Mouse (Mus musculus) cerebellum, postnatal 36 days (tissue): ENCODE measurements around the gene Kctd2.
A peak's percentile ranks its signal among the peaks of the same experiment; 100 is the strongest.
"Not testable (repeated sequence)": the region's sequence is repeated elsewhere in the genome, so short reads cannot be mapped to it uniquely, and the experiment has no call there.

Experiments
- DNase-seq, 2 experiments: peaks; one replicate each; pipeline ENCODE4 v3.0.0; 2021 to 2022; ENCODE audit warnings: mixed read lengths in 2 of 2

Kctd2 gene

DNA sequence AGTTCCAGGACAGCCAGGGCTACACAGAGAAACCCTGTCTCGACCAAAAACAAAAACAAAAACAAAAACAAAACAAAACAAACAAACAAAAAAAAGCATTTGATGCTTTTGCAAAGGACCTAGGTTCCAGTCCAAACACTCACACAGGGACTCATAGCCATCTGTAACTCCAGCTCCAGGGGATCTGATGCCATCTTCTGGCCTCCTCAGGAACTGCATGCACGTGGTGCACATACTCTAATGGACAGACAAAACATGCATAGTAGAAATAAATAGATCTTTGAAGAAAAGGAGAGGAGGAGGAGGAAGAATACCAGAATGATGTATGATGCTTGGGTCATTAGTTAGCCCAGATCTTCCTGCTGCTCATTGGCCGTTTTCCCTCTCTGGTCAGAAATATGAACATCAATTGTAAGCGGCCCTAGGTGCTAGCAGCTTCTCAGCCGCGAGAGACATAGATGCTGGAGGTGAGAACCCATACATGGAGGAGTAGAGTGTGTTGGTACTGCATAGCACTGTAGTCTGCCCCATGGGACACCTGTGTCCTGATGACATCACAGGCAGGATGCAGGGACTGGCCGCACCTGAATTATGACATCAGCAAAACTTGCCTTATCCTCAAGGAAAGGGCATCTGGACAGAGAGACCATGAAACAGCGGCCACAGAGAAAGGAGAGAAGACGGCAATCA is 20.1 kb downstream of the Kctd2 start, which contains the start of gene Trim80:
TSS of gene Trim80 (plus strand) at position 640 of the 690 bp plus-strand sequence.
- no peak for DNase-seq

DNA sequence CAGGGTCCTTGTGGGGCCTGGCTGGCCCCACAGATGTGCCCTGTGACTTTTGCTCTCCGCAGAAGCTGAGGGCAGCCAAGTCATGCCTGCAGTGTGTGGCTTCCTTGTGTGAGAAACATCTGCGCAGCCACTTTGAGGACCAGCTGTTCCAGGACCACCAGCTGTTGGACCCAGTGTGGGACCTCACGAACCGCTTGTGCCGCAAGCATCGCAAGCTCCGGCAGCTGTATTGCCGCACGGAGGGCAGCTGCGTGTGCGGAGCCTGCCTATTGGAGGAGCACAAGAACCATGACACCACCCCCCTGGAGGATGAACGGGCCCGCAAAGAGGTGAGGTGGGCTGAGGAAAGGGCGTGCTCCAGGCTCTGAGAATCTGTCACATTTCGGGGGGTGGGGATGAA is 21.5 kb downstream of the Kctd2 start:
- DNase-seq, result no peak

DNA sequence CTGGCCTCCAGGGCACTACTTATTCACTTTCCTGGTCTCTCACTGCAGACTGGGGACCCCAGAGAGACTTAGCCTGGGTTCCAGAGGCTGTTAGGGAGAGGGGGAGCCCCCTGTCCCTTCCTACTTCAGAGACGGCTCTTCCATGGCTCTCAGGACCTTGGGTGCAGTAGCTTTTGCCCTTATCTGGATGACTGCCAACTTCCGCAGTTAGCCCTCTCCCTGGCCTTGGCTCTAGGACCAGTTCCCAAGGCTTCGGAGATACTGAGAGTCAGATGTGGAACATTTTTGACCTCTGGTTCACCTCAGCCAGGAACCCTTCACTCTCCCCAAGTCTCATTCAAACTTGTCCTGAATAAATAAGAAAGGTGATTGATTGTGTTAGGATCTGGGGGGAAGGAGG is 27.0 kb downstream of the Kctd2 start:
- DNase-seq, result no peak

DNA sequence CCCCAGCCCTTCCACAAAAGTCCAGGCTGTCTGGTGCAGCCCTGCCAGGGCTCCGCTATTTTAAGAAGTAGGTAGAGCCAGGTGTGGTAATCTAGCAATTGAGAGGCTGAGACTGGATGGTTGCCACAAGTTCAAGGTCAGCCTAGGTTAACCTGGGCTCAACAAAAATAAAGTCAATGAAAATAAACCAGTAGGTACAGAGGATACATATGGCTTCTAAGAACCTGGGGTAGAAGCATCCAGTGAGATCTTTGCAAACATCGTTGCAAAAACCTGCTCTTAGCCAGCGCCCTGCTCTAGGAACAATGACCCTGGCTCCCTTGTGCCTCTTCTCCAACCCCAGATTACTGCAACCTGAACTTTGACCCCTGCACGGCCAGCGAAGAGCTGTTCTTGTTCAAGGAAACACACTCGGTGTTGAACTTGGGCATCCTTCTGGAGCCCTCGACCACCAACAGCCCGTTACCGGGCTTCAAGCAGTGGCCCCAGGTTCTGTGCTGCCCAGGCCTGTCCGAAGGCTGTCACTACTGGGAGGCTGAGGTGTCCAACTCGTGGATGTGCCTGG is 27.5 kb downstream of the Kctd2 start:
- no peak for DNase-seq

DNA sequence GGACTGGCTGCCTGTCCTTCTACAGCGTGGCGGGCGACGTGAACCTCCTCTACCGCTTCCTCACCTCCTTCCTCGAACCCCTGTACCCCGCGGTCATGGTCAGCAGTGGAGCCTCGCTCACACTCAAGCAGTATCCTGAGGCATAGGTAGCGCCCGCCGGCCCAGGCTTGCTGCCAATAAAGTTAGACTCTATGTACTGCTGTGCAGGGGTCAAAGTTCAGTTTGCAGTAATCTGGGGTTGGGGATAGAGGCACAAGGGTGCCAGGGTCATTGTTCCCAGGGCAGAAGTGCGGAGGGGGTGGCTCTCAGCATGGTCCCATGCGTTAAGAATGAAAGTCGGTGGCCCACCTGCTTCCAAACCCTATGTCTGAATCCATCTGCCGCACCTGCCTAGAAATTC is 28.1 kb downstream of the Kctd2 start:
- DNase-seq, result no peak

DNA sequence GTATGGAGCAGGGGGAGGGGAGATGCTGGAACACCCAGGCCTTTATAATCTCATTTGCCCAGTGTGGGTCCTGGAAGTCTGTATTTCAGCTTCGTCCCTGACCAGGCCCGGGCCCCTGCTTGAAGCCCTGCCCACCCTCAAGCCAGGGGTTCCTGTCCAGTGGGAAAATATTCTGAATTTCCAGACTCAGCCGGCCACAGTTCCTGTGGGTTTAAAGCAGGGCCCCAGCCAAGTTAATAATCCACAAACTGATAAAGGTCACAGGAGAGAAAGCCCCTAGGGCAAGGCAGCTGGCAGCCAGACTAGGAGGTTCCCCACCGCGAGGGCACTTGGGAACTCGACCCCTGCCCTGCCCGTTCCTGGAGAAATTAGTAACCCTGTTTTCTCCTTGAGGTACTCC is 29.1 kb downstream of the Kctd2 start:
- no peak for DNase-seq

DNA sequence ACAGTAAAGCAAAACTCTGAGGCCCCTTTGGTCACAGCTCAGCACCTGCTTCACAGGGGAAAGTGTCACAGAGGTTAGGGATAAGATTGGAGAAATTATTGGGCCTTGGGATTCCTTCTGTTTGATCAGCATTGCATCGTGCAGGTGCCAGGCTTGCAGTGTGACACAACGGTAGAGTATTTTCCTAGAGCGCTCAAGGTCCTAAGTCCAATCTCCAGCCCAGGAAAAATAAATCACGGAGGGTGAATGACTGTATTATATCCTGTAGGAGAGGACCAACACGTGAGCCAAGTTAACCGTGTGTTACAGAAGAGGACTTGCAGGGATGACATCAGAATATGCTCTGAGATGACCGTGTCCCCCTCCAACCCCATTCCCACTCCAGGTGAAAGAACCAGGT is 30.2 kb downstream of the Kctd2 start:
- DNase-seq, result no peak

DNA sequence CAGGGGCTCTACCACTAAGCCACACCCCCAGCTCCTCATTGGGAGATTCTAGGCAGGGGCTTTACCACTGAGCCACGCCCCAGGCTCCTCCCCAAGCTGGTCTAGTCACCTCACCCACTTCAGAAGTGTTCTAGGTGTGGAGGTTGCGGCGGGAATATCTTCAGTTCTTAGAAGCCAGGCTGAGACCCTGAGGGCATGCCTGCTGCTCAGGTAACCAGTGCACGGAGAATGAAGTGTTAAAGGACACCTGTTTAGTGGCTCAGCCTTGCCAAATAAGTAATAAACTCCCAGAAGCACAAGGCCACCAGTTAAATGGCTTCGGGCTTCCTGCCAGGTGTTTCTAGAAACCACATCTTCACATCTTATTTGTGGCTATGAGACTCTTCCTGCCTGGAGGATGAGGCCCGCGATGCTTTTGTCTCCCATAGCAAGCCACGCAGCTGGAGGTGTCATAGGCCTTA is 31.9 kb downstream of the Kctd2 start:
- no peak for DNase-seq

DNA sequence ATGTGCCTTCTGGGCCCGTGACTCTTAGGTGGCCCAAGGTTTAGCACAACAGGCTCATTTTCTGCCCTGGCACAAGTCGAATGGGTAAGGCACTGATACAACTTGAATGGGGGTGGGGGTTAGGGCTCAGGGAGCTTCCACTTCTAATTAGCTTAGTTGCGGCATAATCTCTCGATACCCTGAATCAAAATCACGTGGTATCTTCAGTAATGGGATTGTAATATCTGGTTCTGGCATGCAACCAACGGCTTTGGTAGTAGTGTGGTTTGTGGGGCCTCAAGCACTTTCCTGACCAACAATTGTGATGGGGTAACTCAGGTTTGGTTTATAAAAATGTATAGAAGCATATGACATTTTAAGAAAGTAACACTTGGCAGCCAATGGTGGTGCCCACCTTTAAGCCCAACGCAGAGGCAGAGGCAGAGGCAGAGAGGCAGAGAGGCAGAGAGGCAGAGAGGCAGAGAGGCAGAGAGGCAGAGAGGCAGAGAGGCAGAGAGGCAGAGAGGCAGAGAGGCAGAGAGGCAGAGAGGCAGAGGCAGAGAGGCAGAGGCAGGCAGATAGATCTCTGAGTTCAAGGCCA is 32.4 kb downstream of the Kctd2 start:
- no peak for DNase-seq

DNA sequence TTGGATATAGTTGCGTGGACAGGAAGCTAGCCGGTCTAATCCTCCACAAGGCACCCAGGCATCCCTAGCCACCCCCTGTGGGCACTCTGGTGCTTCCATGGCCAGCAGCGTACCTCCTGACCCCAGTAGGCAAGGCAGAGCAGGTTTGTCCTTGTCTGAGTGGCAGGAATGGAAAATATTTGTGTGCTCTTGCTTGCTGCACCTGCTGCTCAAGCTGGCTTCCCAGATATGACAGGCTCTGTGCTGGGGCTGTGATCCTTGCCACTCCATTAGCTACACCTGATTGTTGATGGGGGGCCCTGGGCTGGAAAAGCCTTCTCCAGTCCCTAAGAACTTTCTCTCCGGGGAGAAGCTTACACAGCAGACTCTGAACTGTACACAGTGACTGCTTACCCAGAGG is 33.4 kb downstream of the Kctd2 start:
- no peak for DNase-seq

DNA sequence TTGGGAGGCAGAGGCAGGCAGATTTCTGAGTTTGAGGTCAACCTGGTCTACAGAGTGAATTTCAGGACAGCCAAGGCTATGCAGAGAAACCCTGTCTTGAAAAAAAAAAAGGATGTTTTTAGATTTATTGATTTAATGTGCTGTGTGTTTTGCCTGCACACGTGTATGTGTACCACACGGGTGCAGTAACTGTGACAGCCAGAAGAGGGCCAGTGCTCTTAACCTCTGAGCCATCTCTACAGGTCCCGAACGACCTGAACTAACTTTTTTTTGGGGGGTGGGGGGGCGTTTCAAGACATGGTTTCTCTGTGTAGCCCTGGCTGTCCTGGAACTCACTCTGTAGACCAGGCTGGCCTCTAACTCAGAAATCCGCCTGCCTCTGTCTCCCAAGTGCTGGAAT is 34.9 kb downstream of the Kctd2 start:
- not testable (repeated sequence) for DNase-seq

DNA sequence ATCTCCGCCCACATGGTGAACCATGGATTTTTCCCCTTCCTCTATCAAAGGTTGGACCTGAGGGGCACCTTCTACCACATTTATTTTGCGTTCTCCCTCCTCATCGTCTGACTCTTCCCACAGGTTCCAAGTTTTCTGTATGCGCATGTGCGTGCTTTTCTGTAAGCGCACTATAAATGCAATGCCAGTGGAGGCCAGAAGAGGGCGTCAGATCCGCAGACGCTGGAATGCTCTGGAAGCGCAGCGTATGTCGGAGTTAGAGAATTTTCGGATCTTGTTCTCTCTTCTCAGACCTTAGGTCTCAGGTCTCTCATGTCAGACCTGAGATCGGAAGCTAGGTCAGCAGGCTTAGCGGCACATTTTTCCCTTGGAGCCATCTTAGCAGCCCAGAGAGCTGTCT is 35.7 kb downstream of the Kctd2 start:
- DNase-seq, result no peak

DNA sequence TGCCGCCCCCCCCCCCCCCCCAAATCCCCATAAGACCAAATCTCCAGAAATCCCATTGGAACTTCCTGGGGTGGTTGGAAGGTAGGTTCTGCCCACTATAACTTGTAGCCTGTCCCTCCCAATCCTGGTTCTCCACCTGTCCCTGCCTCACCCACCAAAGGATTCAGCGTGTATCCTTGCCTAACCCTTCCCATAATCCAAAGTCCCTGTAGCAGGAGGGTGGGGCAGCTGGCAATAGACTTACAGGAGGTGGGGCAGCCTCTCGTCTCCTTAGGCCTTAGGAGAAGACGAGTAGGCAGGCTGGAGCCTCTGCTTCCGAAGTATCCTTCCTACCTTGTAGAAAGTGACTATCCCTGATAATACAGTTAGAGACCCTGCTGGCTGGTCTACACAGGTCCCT is 36.3 kb downstream of the Kctd2 start:
- no peak for DNase-seq

DNA sequence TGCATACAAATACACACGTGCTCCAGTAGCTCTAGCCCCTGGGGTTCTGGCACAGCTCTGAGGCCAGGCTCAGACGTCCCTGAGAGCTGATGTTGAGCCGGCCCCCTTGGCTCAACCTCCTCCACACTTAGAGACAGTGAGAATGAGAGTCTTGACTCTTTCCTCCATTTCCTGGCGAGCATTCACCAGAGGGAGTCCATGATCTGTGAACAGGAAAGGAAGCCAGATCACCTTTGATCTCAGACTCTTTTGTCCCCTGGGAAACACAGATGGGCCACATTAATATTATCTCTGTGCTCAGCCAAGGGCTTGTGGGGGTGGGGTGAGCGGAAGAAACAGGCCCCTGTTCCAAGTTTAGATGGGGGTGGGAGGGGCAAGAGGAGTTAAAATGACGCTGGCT is 37.5 kb downstream of the Kctd2 start:
- DNase-seq, result no peak

DNA sequence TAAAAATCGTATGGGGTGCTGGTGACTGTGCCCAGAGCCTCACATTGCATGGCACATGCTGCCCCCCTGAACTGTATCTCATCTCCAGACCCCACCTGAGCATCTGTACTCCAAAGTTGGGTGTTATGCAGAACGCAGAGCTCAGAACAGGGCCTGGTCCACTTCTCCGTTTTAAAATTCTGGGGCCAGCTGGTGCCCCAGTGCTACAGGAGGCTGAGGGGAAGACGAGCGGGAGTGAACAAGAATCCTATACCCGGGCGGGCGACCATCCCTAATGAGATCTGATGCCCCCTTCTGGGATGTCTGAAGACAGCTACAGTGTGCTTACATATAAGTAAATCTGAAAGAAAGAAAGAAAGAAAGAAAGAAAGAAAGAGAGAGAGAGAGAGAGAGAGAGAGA is 41.0 kb downstream of the Kctd2 start:
- DNase-seq, result no peak

DNA sequence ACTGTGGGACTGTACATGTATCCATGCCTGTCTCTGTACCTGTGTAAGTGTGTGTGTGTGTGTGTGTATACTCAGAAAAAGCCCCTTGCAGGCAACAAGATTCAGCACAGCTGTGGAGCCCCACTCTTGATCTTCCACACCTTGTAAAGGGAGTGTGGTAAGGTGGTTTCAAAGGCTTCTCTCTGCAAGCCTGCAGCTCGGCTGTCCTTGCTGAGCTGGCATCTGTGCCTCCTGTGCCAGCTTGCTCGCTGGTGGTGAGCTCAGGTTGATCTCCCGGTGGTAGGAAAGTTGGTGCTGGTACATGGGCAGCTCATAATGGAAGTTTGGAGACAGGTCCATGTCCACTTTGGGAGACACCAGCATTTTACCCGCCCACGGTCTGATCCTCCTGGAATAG is 41.9 kb downstream of the Kctd2 start:
- DNase-seq, result no peak

DNA sequence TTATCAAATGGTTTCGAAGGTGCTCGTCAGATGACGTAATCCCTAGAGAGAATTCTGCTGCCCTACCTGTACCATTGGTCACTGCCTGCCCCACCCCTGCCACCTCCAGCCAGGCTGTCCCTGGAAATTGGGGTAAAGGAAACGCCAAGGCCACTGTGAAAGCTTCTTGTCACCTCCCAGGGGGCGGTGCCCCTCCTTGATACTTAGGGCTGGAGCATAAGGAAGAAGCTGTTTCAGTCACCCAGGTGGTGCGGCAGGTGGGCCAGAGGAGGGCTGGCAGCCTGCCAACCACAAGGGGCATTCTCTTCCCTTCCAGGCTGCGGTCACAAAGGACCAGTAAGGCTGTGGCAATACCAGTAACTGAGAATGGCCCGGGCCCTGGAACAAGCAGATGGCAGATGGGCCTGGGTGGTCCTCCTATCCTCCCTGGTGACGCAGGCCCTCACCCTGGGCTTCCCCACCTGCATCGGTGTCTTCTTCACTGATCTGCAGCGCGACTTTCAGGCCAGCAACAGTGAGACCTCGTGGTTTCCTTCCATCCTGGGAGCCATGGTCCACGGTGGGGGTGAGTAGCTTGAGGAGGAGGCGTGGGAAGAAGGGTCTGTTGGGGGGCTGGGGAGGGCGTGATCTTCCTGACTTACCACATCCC is 42.4 kb downstream of the Kctd2 start, which contains the start of gene Slc16a5:
TSS of gene Slc16a5 (plus strand) at position 232 of the 649 bp plus-strand sequence.
- DNase-seq, result no peak

DNA sequence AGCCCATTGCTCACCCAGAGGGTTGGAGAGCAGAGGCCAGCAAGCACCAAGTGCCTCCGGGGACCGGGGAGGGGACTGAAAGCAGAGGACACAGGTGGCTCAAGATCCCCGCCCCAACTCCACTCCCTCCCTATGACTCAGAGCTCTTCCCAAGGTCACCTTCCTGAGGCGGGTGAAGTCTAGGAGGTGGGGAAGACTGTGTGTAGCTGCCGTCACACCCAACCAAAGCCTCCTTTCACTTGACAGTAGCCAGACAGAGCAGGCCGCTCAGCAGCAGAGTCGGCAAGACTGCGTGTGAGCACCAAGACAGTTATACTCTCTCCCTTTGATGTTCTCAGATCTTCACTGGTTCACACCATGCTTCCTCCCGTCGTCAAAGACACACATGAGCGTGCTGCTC is 43.5 kb downstream of the Kctd2 start:
- no peak for DNase-seq

DNA sequence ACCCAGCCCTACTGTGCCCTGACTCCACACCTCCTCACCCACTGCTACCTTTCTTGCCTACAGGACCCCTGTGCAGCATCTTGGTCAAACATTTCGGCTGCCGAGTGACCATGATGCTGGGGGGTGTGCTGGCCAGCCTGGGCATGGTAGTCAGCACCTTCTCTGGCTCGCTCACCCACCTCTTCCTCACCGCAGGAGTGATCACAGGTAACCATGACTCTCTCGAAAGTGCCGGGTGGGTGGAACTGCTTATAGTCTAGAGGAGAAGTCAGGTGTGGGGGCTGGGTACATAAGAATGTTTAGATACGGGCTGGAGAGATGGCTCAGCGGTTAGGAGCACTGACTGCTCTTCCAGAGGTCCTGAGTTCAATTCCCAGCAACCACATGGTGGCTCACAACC is 44.9 kb downstream of the Kctd2 start:
- no peak for DNase-seq

DNA sequence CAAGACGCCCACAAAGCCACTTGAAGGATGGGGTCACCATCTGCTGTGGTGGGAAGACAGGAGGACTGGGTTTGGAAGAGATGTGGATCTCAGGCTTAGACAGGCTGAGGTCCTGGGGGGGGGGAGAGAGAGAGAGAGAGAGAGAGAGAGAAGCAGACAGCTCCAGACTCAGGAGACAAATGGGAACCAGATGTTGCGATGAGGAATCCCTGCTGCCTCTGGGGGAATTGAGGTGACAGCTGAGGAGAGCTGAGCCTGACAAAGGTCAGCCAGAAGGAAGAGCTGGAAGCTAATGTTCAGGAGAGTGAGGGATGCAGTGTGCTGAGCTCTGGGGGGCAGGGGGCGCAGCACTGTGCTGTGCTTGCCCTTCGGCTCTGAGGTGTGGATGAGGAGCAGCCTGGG is 47.3 kb downstream of the Kctd2 start:
- no peak for DNase-seq

DNA sequence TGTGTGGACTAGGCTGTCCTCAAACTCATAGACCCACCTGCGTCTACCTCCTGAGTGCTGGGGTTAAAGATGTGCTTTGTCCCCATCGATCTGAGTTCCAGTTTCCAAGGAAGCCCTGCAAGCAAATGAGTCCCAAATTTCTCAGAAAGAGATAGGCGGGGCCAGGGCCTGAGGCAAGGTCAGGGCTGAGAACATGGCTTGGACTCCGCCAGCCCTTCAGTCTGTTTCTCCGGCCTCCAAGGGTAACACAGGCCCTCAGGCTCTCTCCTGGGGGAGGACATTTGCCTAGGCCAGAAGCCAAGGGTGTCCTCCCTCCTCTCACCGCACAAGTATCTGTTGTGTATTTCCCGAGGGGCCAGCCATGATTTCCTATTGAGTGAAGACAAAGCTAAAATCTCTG is 52.3 kb downstream of the Kctd2 start:
- DNase-seq, result no peak

DNA sequence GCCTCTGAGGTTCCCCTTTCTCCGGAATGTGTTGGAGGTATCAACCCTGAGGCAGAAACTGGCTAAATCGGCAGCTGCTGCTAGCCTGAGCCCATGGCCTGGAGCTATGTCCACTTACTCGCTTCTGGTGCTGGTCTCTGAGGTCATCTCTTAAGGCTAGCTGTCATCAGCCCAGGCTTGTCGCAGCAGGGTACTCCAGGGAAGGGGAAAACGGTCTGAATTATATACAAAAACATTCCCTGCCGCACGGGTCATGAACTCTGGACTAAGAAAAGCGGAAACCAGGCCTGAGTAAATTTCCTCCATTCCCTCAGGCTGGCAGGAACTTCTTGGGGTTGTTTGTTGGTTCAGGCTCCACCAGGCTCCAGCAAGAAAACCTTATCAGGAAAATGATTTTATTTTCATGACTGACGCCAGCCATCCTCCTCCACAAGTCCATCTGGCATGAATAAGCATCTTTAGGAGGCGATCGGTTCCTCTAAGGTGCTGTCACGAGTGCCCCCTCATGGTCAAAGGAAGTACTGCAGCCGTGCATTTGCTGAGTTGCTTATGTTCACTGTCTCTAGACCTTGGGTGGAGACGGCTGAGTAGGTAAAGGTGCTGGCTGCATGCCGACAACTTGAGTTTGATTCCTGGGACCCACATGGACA is 53.8 kb downstream of the Kctd2 start:
- DNase-seq, result peak; percentile 98 to 100

DNA sequence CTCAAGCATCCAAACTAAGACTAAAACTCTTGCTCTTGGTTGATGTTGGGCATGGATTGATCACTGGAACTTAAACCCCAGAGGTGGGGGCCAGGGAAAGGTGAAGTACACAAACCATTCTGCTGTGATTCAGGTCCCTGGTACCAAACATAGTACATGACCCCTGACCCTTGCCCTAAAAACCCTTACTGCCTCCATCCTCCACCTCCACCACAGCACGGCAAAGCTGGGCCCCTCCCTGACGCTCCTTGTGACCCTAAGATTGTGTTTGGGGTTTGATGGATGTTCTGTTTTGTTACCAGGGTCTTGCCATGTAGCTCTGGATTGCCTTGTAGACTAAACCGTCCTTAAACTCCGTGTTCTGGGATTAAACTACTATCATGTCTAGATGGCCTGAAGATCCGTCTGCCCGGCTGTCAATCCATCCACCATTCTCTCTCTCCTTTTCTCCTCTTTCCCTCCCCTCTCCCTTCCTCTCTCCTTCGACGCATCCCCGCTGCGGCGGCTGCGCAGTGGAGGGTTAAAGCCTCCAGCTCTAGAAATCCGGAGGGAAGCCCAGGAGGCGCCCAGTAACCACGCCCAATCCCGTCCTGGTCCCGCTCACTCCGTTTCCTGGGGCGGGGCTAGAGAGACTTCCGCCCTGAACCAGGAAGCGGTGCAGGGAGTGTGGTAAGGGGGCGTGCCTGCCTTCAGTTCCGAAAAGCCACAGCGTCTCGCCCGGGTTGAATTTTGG is 55.3 kb downstream of the Kctd2 start, which contains the start of gene Armc7:
TSS of gene Armc7 (plus strand) at position 643 of the 733 bp plus-strand sequence.
- peak; percentile 90 to 93 for DNase-seq
